Comparison of ENCODE assay signal across 24 mouse cellular contexts in the genomic region with DNA sequence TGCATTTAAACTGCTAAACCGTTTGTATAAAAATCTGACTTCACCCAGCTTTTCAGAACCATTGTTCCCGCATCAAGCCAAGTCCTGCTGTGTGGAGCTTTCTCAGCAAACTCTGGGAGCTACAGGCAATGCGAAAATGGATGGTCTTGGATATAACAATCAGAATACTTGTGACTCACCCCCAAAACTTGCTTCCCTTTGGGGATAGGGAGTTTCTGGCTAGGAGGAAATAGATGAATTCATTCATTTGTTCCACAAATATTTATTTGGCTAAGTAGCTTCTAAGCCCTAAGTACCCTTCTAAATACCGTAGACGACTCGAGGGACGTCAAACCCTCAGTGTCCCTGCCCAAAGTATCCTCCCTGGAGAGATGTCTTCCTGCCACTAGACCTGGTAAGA. TPM values are rescaled to one million over a fixed set of nuclear protein-coding genes. Genes with fewer than 3 reads are reported as not detected.
DNase-seq lines count a peak whose midpoint lies in the region; ATAC-seq lines count a peak whose summit lies in the region.
"Had no signal": no experiment of that assay in that cellular context is flagged by ENCODE, and none has a peak within 500 bp of the region (broad histone marks: within the 10 kb centered on the region; RNA-seq: fewer than 3 reads in every experiment).

No protein-coding gene starts in this region.

- no peak overlapping the region for H3K4me3 ChIP-seq in embryonic facial prominence, embryonic 15.5 days (replicated peaks)
- H3K4me3 ChIP-seq: embryonic facial prominence, embryonic 12.5 days; hindbrain, embryonic 13.5 days; left cerebral cortex, adult 2 months; megakaryocyte, embryonic 14.5 days; midbrain, embryonic 15.5 days; myocyte had no signal

- no peaks in the 10 kb centered on the region for H3K27me3 ChIP-seq in embryonic facial prominence, embryonic 15.5 days
- H3K27me3 ChIP-seq: CH12.LX; hindbrain, embryonic 13.5 days; midbrain, embryonic 15.5 days had no signal

- H3K4me2 ChIP-seq in embryonic facial prominence, embryonic 15.5 days (replicated peaks) = no peak overlapping the region
- H3K4me2 ChIP-seq: embryonic facial prominence, embryonic 12.5 days; hindbrain, embryonic 13.5 days; midbrain, embryonic 15.5 days had no signal

- no peak for ATAC-seq in embryonic facial prominence, embryonic 15.5 days (ENCODE audit: insufficient number of reproducible peaks, low FRiP score, low TSS enrichment, low read depth)
- ATAC-seq: forebrain, embryonic 16.5 days; inflammation-experienced regulatory T-cells, adult 6 months; midbrain, embryonic 15.5 days had no signal

- H3K9me3 ChIP-seq in embryonic facial prominence, embryonic 15.5 days (replicated peaks) = no peaks in the 10 kb centered on the region
- H3K9me3 ChIP-seq: embryonic facial prominence, embryonic 12.5 days; hindbrain, embryonic 13.5 days; megakaryocyte, embryonic 14.5 days; midbrain, embryonic 15.5 days had no signal

- H3K36me3 ChIP-seq in embryonic facial prominence, embryonic 15.5 days = no peaks in the 10 kb centered on the region
- H3K36me3 ChIP-seq: embryonic facial prominence, embryonic 12.5 days; hindbrain, embryonic 13.5 days; midbrain, embryonic 15.5 days had no signal

- H3K9ac ChIP-seq in embryonic facial prominence, embryonic 15.5 days = no peak overlapping the region
- H3K9ac ChIP-seq: embryonic facial prominence, embryonic 12.5 days; hindbrain, embryonic 13.5 days; midbrain, embryonic 15.5 days had no signal

- H3K27ac ChIP-seq in embryonic facial prominence, embryonic 15.5 days (replicated peaks) = 0 out of 2 replicates have a peak overlapping the region, but pooled peaks have one; percentile 7
- H3K27ac ChIP-seq: embryonic facial prominence, embryonic 12.5 days; hindbrain, embryonic 13.5 days; left cerebral cortex, adult 2 months; midbrain, embryonic 15.5 days had no signal

- H3K4me1 ChIP-seq in embryonic facial prominence, embryonic 15.5 days = no peaks in the 10 kb centered on the region
- H3K4me1 ChIP-seq: hindbrain, embryonic 13.5 days; megakaryocyte, embryonic 14.5 days; midbrain, embryonic 15.5 days had no signal

- peak; percentile 58 for DNase-seq in gastrocnemius, adult 18-20 months (ENCODE audit: low spot score)
- DNase-seq in gastrocnemius, postnatal 36 days = no peak
- DNase-seq in heart, adult 9 months (ENCODE audit: low spot score in 2 of 2) = peak; percentile 56 to 72
- DNase-seq in heart, postnatal 25 days (ENCODE audit: low spot score) = no peak
- DNase-seq in spleen, adult 18-20 months = no peak
- DNase-seq in urinary bladder, postnatal 10 days (ENCODE audit: low spot score) = no peak
- DNase-seq: cerebellum, adult 9-11 months; kidney, adult 2 months; left cerebral cortex, postnatal 4 days; liver; lung, postnatal 14 days; right cerebral cortex, postnatal 25 days; thymus, postnatal 25 days had no signal

- intact Hi-C loops in gastrocnemius, postnatal 36 days (cut with DNase I) = no loop called here
- intact Hi-C loops in heart, postnatal 25 days (cut with DNase I) = no loop called here

- WGBS in embryonic facial prominence, embryonic 15.5 days = 69% methylated on average over 7 of the region's 7 CpGs

RNA-seq across cellular contexts. Expression of a gene that starts 27.0 kb away (rescaled TPM):
- total RNA-seq in gastrocnemius, adult 18-20 months (2021) = 100 to 1,000 TPM in 1 of 2 experiments, 10 to 100 TPM in 1; 97.7 to 101 TPM
- total RNA-seq in gastrocnemius, postnatal 36 days (2021) = 100 to 1,000 TPM in 1 of 2 experiments, 10 to 100 TPM in 1; 94.9 to 100 TPM
- total RNA-seq in heart, postnatal 25 days (2021) = 100 to 1,000 TPM; 235 to 266 TPM
- 6.0 and 9.8 TPM in 2 replicates for polyA plus RNA-seq in embryonic facial prominence, embryonic 15.5 days (2015; fragmentation: Nextera tagmentation; extraction: Ambion mirVana)
- total RNA-seq: MEL had no signal

Comparison
In these comparisons a context has a peak if more than half of its experiments do, and no peak if none do; other contexts are left out.
1. DNase-seq: peak in gastrocnemius, adult 18-20 months (single experiment) and heart, adult 9 months (2 of 2); none in gastrocnemius, postnatal 36 days (0 of 2), heart, postnatal 25 days (single experiment), spleen, adult 18-20 months (0 of 2) and urinary bladder, postnatal 10 days (single experiment).